Mouse (Mus musculus) intestine, postnatal 0 days (tissue): Measurements from ENCODE around the gene Cbx1. TPM values are rescaled to one million over a fixed set of nuclear protein-coding genes. Genes with fewer than 3 reads are reported as not detected.
A peak's percentile ranks its signal among the peaks of the same experiment; 100 is the strongest.

Experiments
- ATAC-seq: fragments of 200-750 bp; cut with Nextera tagmentation; 2 replicates; pipeline ENCODE4 v1.8.0; 2017; ENCODE audit warnings: mild to moderate bottlenecking, moderate TSS enrichment, moderate library complexity
- H3K27ac ChIP-seq: fragments of 300-500 bp; sonication (generic); 2 replicates; pipeline ENCODE4 v1.5.1; 2014; ENCODE audit warnings: mild to moderate bottlenecking, low read depth, low read length, moderate library complexity
- H3K27me3 ChIP-seq: fragments of 300-500 bp; sonication (generic); replicated peaks from 2 replicates; pipeline ENCODE4 v1.6.1; 2014; ENCODE audit warnings: low read length, mixed read lengths; ENCODE audit not compliant: control insufficient read depth, insufficient read depth
- H3K36me3 ChIP-seq: fragments of 300-500 bp; sonication (generic); 2 replicates; pipeline ENCODE4 v1.6.1; 2014; ENCODE audit warnings: mild to moderate bottlenecking, moderate library complexity; ENCODE audit not compliant: control insufficient read depth, insufficient read depth
- H3K4me1 ChIP-seq: fragments of 300-500 bp; sonication (generic); replicated peaks from 2 replicates; pipeline ENCODE4 v1.6.1; 2014; ENCODE audit warnings: antibody characterized with exemption, low read length, mixed read lengths; ENCODE audit not compliant: control insufficient read depth, insufficient read depth
- H3K4me2 ChIP-seq: fragments of 300-500 bp; sonication (generic); replicated peaks from 2 replicates; pipeline ENCODE4 v1.6.1; 2014; ENCODE audit warnings: low read depth, mild to moderate bottlenecking, moderate library complexity
- H3K4me3 ChIP-seq: fragments of 300-500 bp; sonication (generic); 2 replicates; pipeline ENCODE4 v1.5.1; 2014; ENCODE audit warnings: low read depth, low read length
- H3K9ac ChIP-seq: fragments of 300-500 bp; sonication (generic); 2 replicates; pipeline ENCODE4 v1.6.1; 2014; ENCODE audit warnings: mild to moderate bottlenecking, low read depth, low read length
- H3K9me3 ChIP-seq: fragments of 300-500 bp; sonication (generic); 2 replicates; pipeline ENCODE4 v1.6.1; 2016; ENCODE audit warnings: mixed run types; ENCODE audit not compliant: control insufficient read depth
- CTCF ChIP-seq: sonication (generic); IDR thresholded peaks from 2 replicates; pipeline ENCODE4 v1.5.1; 2016; ENCODE audit warnings: low read depth, mild to moderate bottlenecking, control low read depth, antibody characterized with exemption, moderate library complexity
- WGBS: fragments of 180-500 bp; shearing (Covaris S2); extraction: QIAGEN DNeasy Blood & Tissue Kit; methylation state at CpG from one replicate; pipeline ENCODE4 v1.1.7; 2014; 5-methylcytosine and 5-hydroxymethylcytosine counted together
- polyA plus RNA-seq: library from polyadenylated mRNA; unstranded; fragments of >200 nt; fragmentation: Nextera tagmentation; extraction: Ambion mirVana; gene quantifications from 2 replicates; pipeline ENCODE4 v1.2.1, GENCODE M21; 2015

Cbx1 gene
- polyA plus RNA-seq, 1 experiment from 2014 or later, result 39.3 TPM

DNA sequence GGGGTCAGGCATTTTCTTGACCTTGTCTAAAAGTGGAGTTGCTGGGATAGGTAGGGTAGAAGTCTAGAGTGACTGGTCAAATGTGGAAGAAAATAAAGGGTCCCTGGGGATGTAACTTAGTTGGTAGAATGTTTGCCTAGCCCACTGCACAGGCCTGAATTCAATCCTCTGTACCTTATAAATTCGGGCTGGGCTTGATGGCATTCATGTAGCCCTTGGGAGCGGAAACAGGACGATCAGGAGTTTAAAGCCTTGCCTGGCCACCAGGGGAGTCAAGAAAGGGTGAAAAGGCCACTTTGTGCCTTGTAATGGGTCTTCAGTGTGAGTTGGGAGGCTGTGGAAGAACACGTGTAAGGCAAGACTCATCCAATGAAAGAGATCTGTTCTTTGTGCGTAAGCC is 1.1 kb downstream of the Cbx1 start:
- H3K27ac ChIP-seq, result no peak overlapping the region
- 6% methylated on average over 5 of the region's 5 CpGs for WGBS

DNA sequence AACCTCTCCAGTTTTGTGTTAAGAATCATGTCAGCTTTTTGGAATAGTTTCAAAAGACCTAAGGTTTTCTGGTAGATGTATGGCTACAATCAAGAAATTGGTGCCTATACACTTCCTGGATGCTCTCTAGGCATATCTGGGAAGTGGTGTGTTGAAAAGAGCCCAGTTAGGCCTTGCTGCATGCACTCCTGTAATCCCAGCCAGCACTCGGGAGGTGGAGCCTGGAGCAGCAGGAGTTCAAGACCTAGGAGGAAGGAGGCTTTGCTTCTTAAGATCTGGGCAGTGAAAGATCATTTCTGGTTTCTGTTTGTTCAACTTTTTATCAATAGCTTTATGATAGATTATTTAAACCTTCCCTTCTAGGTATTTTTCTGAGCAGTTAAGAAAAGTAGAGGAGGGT is 1.8 kb downstream of the Cbx1 start:
- Histone ChIP-seq H3K9me3 (no peaks in the 10 kb centered on the region), H3K4me2 (peak overlapping the region; percentile 75), H3K36me3 (no peaks in the 10 kb centered on the region; the same call in 1 of the 2 replicates), H3K27ac (no peak overlapping the region), H3K27me3 (no peaks in the 10 kb centered on the region), H3K4me3 (no peak overlapping the region), H3K9ac (no peak overlapping the region), H3K4me1 (0 out of 2 replicates have a peak, but pooled peaks cover 2% of the 10 kb centered on the region)
- WGBS, result 9% methylated on average over 1 of the region's 1 CpGs
- no peak for TF ChIP-seq CTCF
- ATAC-seq, result no peak

More for the DNA sequence above, 1.1 kb downstream of the Cbx1 start:
- peak; percentile 48 for TF ChIP-seq CTCF
- H3K9ac ChIP-seq, result peak overlapping the region; percentile 81
- no peaks in the 10 kb centered on the region for H3K9me3 ChIP-seq
- H3K36me3 ChIP-seq, result no peaks in the 10 kb centered on the region; the same call in 1 of the 2 replicates
- no peak for ATAC-seq
- peak overlapping the region; percentile 93 for H3K4me3 ChIP-seq
- 0 out of 2 replicates have a peak, but pooled peaks cover 2% of the 10 kb centered on the region for H3K4me1 ChIP-seq
- H3K27me3 ChIP-seq, result no peaks in the 10 kb centered on the region
- peak overlapping the region; percentile 75 for H3K4me2 ChIP-seq

DNA sequence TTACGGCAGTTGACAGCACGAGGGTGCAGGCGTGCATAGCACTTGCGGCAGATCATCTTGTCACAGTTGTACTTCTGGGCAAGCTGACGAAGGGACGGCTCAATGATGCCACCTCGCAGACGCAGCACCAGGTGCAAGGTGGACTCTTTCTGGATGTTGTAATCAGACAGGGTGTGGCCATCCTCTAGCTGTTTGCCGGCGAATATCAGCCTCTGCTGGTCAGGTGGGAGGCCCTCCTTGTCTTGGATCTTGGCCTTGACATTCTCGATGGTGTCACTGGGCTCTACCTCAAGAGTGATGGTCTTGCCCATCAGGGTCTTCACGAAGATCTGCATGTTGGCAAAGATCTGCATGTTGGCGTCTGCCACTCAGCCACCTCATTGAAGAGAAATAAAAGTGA is 6.6 kb downstream of the Cbx1 start:
- peak; percentile 64 for ATAC-seq
- H3K27me3 ChIP-seq, result no peaks in the 10 kb centered on the region
- peaks cover 3% of the 10 kb centered on the region; the same call in 1 of the 2 replicates for H3K36me3 ChIP-seq
- peak; percentile 58 for TF ChIP-seq CTCF
- no peak overlapping the region; the same call in 1 of the 2 replicates for H3K27ac ChIP-seq
- 50% methylated on average over 13 of the region's 13 CpGs for WGBS
- H3K9ac ChIP-seq, result no peak overlapping the region
- H3K4me2 ChIP-seq, result no peak overlapping the region; the same call in 1 of the 2 replicates
- H3K4me3 ChIP-seq, result no peak overlapping the region
- no peaks in the 10 kb centered on the region for H3K9me3 ChIP-seq
- H3K4me1 ChIP-seq, result 0 out of 2 replicates have a peak, but pooled peaks cover 2% of the 10 kb centered on the region

DNA sequence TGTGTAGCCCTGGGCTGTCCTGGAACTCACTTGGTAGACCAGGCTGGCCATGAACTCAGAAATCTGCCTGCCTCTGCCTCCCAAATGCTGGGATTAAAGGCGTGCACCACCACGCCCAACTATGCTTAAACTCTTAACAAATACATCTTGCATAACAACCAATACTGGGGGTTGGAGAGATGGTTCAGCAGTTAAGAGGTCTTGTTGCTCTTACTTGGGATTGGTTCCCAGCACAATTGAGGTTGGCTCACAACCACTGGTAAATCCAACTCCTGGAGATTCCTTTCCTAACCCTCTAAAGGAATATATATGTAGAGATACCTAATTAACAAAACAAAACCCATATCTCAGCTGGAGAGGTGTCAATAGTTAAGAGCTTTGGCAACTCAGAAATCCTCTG is 7.2 kb downstream of the Cbx1 start:
- WGBS, result 95% methylated on average over 2 of the region's 2 CpGs
- no peaks in the 10 kb centered on the region for H3K9me3 ChIP-seq
- H3K36me3 ChIP-seq, result peaks cover 9% of the 10 kb centered on the region
- H3K4me1 ChIP-seq, result no peaks in the 10 kb centered on the region
- ATAC-seq, result no peak
- TF ChIP-seq CTCF, result no peak
- no peak overlapping the region for H3K4me3 ChIP-seq
- no peak overlapping the region for H3K4me2 ChIP-seq
- H3K27me3 ChIP-seq, result no peaks in the 10 kb centered on the region
- no peak overlapping the region for H3K9ac ChIP-seq
- no peak overlapping the region for H3K27ac ChIP-seq

DNA sequence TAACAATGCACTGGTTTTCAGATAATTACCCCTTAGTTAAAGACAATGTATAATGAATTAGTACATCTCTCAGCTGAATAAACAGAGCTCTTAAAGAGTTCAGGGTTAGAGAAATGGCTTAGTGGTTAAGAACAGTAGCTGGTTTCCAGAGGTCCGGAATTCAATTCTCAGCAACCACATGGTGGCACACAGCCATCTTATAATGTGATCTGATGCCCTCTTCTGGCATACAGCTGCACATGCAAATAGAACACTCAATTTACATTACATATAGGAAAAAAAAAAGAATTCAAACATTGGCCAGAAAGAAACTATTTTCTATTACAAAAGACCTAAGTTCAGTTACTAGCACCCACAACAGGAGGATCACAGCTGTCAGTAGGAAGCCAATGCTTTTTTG is 7.7 kb downstream of the Cbx1 start:
- H3K9me3 ChIP-seq, result no peaks in the 10 kb centered on the region
- H3K36me3 ChIP-seq, result peaks cover 14% of the 10 kb centered on the region
- ATAC-seq, result no peak
- H3K27ac ChIP-seq, result no peak overlapping the region
- H3K4me2 ChIP-seq, result no peak overlapping the region
- H3K9ac ChIP-seq, result no peak overlapping the region
- H3K27me3 ChIP-seq, result no peaks in the 10 kb centered on the region
- WGBS, result 72% methylated on average over 1 of the region's 1 CpGs
- no peak overlapping the region for H3K4me3 ChIP-seq
- no peaks in the 10 kb centered on the region for H3K4me1 ChIP-seq
- TF ChIP-seq CTCF, result peak; percentile 64

DNA sequence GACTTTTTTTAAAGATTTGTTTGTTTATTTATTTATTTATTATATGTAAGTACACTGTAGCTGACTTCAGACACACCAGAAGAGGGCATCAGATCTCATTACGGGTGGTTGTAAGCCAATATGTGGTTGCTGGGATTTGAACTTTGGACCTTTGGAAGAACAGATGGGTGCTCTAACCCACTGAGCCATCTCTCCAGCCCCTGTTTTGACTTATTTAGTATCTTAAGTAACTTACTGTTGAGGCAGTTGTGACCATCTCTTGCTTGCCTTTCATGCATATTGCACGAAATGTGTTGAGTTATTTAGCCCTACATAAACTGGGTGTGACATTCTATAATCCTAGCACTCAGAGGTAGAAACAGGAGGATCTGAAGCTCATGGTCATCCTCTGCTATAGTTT is 10.6 kb downstream of the Cbx1 start:
- Histone ChIP-seq H3K4me3 (no peak overlapping the region), H3K27ac (no peak overlapping the region), H3K36me3 (peaks cover 41% of the 10 kb centered on the region), H3K4me2 (no peak overlapping the region), H3K9ac (no peak overlapping the region), H3K4me1 (no peaks in the 10 kb centered on the region), H3K27me3 (no peaks in the 10 kb centered on the region), H3K9me3 (no peaks in the 10 kb centered on the region)
- no peak for ATAC-seq
- no peak for TF ChIP-seq CTCF
- WGBS, result 80% methylated on average over 2 of the region's 2 CpGs

DNA sequence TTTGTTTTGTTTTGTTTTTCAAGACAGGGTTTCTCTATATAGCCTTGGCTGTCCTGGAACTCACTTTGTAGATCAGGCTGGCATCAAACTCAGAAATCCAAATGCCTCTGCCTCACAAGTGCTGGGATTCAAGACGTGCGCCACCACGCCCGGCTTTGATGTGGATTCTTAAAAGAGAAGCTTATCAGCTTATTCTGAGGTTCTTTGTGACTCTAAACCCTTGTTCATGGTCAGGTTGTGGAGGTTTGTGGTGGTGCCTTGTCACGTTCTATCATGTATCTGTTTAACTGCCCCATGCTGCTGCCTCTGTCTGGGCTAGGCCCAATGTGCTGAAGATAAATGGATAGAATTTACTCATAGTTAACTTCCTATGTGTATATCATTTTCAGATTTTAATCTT is 16.7 kb downstream of the Cbx1 start:
- Histone ChIP-seq H3K36me3 (peaks cover 86% of the 10 kb centered on the region), H3K27ac (no peak overlapping the region), H3K4me1 (no peaks in the 10 kb centered on the region), H3K4me3 (no peak overlapping the region), H3K9me3 (no peaks in the 10 kb centered on the region), H3K9ac (no peak overlapping the region), H3K4me2 (no peak overlapping the region), H3K27me3 (no peaks in the 10 kb centered on the region)
- no peak for TF ChIP-seq CTCF
- ATAC-seq, result no peak
- WGBS, result 86% methylated on average over 5 of the region's 5 CpGs
